Mouse (Mus musculus) heart, embryonic 16.5 days (tissue): Measurements from ENCODE around the gene Dab2. TPM values are rescaled to one million over a fixed set of nuclear protein-coding genes. Genes with fewer than 3 reads are reported as not detected.

Source experiments
- ATAC-seq: fragments of 200-750 bp; cut with Nextera tagmentation; replicated peaks from 2 replicates; pipeline ENCODE4 v1.8.0; 2017; ENCODE audit warnings: moderate number of reproducible peaks; ENCODE audit not compliant: insufficient read depth, low FRiP score; ENCODE audit errors: extremely low read depth
- H3K27ac ChIP-seq: fragments of 300-500 bp; sonication (generic); 2 replicates; pipeline ENCODE4 v1.5.1; 2014; ENCODE audit warnings: mild to moderate bottlenecking, low read length, control low read depth, moderate library complexity
- H3K27me3 ChIP-seq: fragments of 300-500 bp; sonication (generic); 2 replicates; pipeline ENCODE4 v1.6.1; 2014; ENCODE audit warnings: low read length, mixed read lengths; ENCODE audit not compliant: control insufficient read depth, insufficient read depth
- H3K36me3 ChIP-seq: fragments of 300-500 bp; sonication (generic); 2 replicates; pipeline ENCODE4 v1.6.1; 2014; ENCODE audit not compliant: control insufficient read depth, insufficient read depth
- H3K4me1 ChIP-seq: fragments of 300-500 bp; sonication (generic); 2 replicates; pipeline ENCODE4 v1.6.1; 2014; ENCODE audit warnings: low read length, mixed read lengths; ENCODE audit not compliant: control insufficient read depth, insufficient read depth
- H3K4me2 ChIP-seq: fragments of 300-500 bp; sonication (generic); 2 replicates; pipeline ENCODE4 v1.6.1; 2014; ENCODE audit warnings: low read depth, mild to moderate bottlenecking, control low read depth, low read length
- H3K4me3 ChIP-seq: fragments of 300-500 bp; sonication (generic); 2 replicates; pipeline ENCODE4 v1.5.1; 2014; ENCODE audit warnings: mild to moderate bottlenecking, control low read depth, low read length
- H3K9ac ChIP-seq: fragments of 300-500 bp; sonication (generic); 2 replicates; pipeline ENCODE4 v1.6.1; 2014; ENCODE audit warnings: low read length, control low read depth
- H3K9me3 ChIP-seq: fragments of 300-500 bp; sonication (generic); replicated peaks from 2 replicates; pipeline ENCODE4 v1.6.1; 2016; ENCODE audit warnings: low read length; ENCODE audit not compliant: control insufficient read depth
- WGBS: fragments of 180-500 bp; shearing (Covaris S2); extraction: QIAGEN DNeasy Blood & Tissue Kit; methylation state at CpG from one replicate; pipeline ENCODE4 v1.1.7; 2014; 5-methylcytosine and 5-hydroxymethylcytosine counted together
- polyA plus RNA-seq: library from polyadenylated mRNA; unstranded; fragments of >200 nt; fragmentation: Nextera tagmentation; extraction: Ambion mirVana; gene quantifications from 2 replicates; pipeline ENCODE4 v1.2.1, GENCODE M21; 2015

Gene Dab2
- polyA plus RNA-seq, 1 experiment from 2014 or later = 27.3 TPM

GRCm38 (mm10) chr15:6340347-6340746, 40.8 kb downstream of the Dab2 start:
- no peaks in the 10 kb centered on the region; the same call in 1 of the 2 replicates for H3K4me1 ChIP-seq
- no peak overlapping the region for H3K27ac ChIP-seq
- ATAC-seq = no peak
- 62% methylated on average over 6 of the region's 6 CpGs for WGBS
- H3K27me3 ChIP-seq = no peaks in the 10 kb centered on the region
- no peaks in the 10 kb centered on the region for H3K9me3 ChIP-seq
- H3K9ac ChIP-seq = no peak overlapping the region
- H3K4me2 ChIP-seq = no peak overlapping the region
- H3K36me3 ChIP-seq = no peaks in the 10 kb centered on the region
- no peak overlapping the region for H3K4me3 ChIP-seq

GRCm38 (mm10) chr15:6341427-6341826, 41.8 kb downstream of the Dab2 start:
- no peaks in the 10 kb centered on the region for H3K27me3 ChIP-seq
- H3K4me1 ChIP-seq = no peaks in the 10 kb centered on the region; the same call in 1 of the 2 replicates
- 73% methylated on average over 6 of the region's 6 CpGs for WGBS
- no peak for ATAC-seq
- H3K36me3 ChIP-seq = no peaks in the 10 kb centered on the region
- H3K9me3 ChIP-seq = no peaks in the 10 kb centered on the region
- no peak overlapping the region for H3K27ac ChIP-seq
- no peak overlapping the region for H3K9ac ChIP-seq
- no peak overlapping the region for H3K4me3 ChIP-seq
- no peak overlapping the region for H3K4me2 ChIP-seq

GRCm38 (mm10) chr15:6353901-6354300, 54.3 kb downstream of the Dab2 start:
- Histone ChIP-seq H3K4me3 (no peak overlapping the region), H3K9ac (no peak overlapping the region), H3K9me3 (no peaks in the 10 kb centered on the region), H3K27me3 (no peaks in the 10 kb centered on the region), H3K36me3 (no peaks in the 10 kb centered on the region), H3K4me2 (no peak overlapping the region), H3K4me1 (no peaks in the 10 kb centered on the region), H3K27ac (no peak overlapping the region)
- 89% methylated on average over 3 of the region's 3 CpGs for WGBS
- ATAC-seq = no peak

GRCm38 (mm10) chr15:6359859-6360258, 60.3 kb downstream of the Dab2 start:
- Histone ChIP-seq H3K9me3 (no peaks in the 10 kb centered on the region), H3K4me3 (no peak overlapping the region), H3K27ac (no peak overlapping the region), H3K27me3 (no peaks in the 10 kb centered on the region), H3K9ac (no peak overlapping the region), H3K4me2 (no peak overlapping the region), H3K4me1 (no peaks in the 10 kb centered on the region), H3K36me3 (no peaks in the 10 kb centered on the region)
- ATAC-seq = no peak
- 83% methylated on average over 2 of the region's 2 CpGs for WGBS

GRCm38 (mm10) chr15:6369974-6370373, 70.4 kb downstream of the Dab2 start:
- Histone ChIP-seq H3K4me1 (no peaks in the 10 kb centered on the region), H3K27ac (no peak overlapping the region), H3K9me3 (no peaks in the 10 kb centered on the region), H3K4me2 (no peak overlapping the region), H3K9ac (no peak overlapping the region), H3K36me3 (no peaks in the 10 kb centered on the region), H3K27me3 (no peaks in the 10 kb centered on the region), H3K4me3 (no peak overlapping the region)
- WGBS = 42% methylated on average over 1 of the region's 1 CpGs
- no peak for ATAC-seq

- Histone ChIP-seq H3K9me3 (no peaks in the 10 kb centered on the region), H3K4me2 (no peak overlapping the region), H3K4me1 (no peaks in the 10 kb centered on the region), H3K36me3 (no peaks in the 10 kb centered on the region), H3K9ac (no peak overlapping the region), H3K4me3 (no peak overlapping the region), H3K27me3 (no peaks in the 10 kb centered on the region), H3K27ac (no peak overlapping the region)
- ATAC-seq = no peak
- WGBS = 84% methylated on average over 2 of the region's 2 CpGs
Measured at GRCm38 (mm10) chr15:6371486-6371885, 71.9 kb downstream of the Dab2 start.

- H3K4me1 ChIP-seq = no peaks in the 10 kb centered on the region
- no peak overlapping the region for H3K4me3 ChIP-seq
- no peaks in the 10 kb centered on the region for H3K36me3 ChIP-seq
- no peak overlapping the region for H3K4me2 ChIP-seq
- H3K27me3 ChIP-seq = no peaks in the 10 kb centered on the region
- no peak overlapping the region for H3K27ac ChIP-seq
- H3K9ac ChIP-seq = no peak overlapping the region
- no peaks in the 10 kb centered on the region for H3K9me3 ChIP-seq
- no peak for ATAC-seq
- 72% methylated on average over 13 of the region's 13 CpGs for WGBS
Measured at GRCm38 (mm10) chr15:6375016-6375415, 75.4 kb downstream of the Dab2 start.

GRCm38 (mm10) chr15:6376001-6376400, 76.4 kb downstream of the Dab2 start:
- Histone ChIP-seq H3K4me1 (no peaks in the 10 kb centered on the region), H3K9ac (no peak overlapping the region), H3K27me3 (no peaks in the 10 kb centered on the region), H3K27ac (no peak overlapping the region), H3K9me3 (no peaks in the 10 kb centered on the region), H3K4me2 (no peak overlapping the region), H3K4me3 (no peak overlapping the region), H3K36me3 (no peaks in the 10 kb centered on the region)
- 75% methylated on average over 5 of the region's 5 CpGs for WGBS
- ATAC-seq = no peak

- no peak for ATAC-seq
- no peaks in the 10 kb centered on the region for H3K9me3 ChIP-seq
- H3K27ac ChIP-seq = no peak overlapping the region
- 76% methylated on average over 11 of the region's 11 CpGs for WGBS
- H3K4me2 ChIP-seq = no peak overlapping the region
- no peaks in the 10 kb centered on the region for H3K27me3 ChIP-seq
- H3K9ac ChIP-seq = no peak overlapping the region
- H3K36me3 ChIP-seq = no peaks in the 10 kb centered on the region
- H3K4me3 ChIP-seq = no peak overlapping the region
- no peaks in the 10 kb centered on the region for H3K4me1 ChIP-seq
Measured at GRCm38 (mm10) chr15:6376785-6377184, 77.2 kb downstream of the Dab2 start.

GRCm38 (mm10) chr15:6384027-6384426, 84.4 kb downstream of the Dab2 start:
- Histone ChIP-seq H3K4me1 (peaks cover 24% of the 10 kb centered on the region), H3K27ac (no peak overlapping the region), H3K9me3 (no peaks in the 10 kb centered on the region), H3K4me3 (no peak overlapping the region), H3K36me3 (no peaks in the 10 kb centered on the region), H3K4me2 (peak overlapping the region; percentile 21; the same call in 1 of the 2 replicates), H3K27me3 (no peaks in the 10 kb centered on the region), H3K9ac (no peak overlapping the region)
- ATAC-seq = no peak
- WGBS = 22% methylated on average over 6 of the region's 6 CpGs
